Mouse (Mus musculus): ENCODE results near the gene Sik2.

The Sik2 gene

DNA sequence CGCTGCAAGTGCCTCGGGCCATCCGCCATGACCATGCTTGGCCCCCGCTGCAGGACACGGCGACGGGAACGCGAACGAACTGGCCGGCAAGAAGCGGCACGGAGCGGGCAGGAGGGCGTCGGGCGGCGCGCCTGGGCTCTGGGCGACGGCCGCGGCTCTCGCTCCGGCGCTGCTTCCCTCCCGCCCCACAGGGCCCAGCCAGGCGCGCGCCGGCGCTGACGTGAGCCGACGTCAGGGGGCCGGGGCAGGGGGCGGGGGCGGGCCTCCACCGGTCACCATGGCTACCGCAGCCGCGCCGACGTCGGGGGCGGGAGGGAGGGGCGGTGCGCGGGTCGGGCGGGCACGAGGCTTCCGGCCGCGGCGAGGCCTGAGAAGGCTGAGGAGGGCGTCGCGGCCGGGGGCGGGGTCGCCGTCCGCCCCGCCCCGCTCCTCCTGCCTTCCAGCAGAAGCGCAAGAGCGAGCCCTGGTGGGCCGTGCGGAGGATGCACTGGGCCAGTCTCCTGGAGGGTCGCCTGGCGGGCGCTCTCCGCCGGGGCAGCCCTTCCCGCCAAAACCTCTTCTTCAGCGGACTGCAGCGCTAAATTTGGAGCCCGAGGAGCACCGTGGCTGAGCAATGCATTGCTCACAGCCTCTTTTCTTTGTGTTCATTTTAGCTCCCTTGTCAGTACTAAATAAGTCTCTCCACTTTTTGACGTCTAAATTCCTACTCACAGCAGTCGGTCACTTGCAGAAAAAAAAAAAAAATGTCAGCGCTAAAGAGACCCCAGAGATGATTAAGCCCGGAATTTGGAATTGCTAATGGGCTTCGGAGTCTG, at the start of gene Sik2:
Gene Sik2 (minus strand): TSS at position 233 of the 815 bp plus-strand sequence.
- DNase-seq (ENCODE audit: low read depth, low spot score) = peak; percentile 97

DNA sequence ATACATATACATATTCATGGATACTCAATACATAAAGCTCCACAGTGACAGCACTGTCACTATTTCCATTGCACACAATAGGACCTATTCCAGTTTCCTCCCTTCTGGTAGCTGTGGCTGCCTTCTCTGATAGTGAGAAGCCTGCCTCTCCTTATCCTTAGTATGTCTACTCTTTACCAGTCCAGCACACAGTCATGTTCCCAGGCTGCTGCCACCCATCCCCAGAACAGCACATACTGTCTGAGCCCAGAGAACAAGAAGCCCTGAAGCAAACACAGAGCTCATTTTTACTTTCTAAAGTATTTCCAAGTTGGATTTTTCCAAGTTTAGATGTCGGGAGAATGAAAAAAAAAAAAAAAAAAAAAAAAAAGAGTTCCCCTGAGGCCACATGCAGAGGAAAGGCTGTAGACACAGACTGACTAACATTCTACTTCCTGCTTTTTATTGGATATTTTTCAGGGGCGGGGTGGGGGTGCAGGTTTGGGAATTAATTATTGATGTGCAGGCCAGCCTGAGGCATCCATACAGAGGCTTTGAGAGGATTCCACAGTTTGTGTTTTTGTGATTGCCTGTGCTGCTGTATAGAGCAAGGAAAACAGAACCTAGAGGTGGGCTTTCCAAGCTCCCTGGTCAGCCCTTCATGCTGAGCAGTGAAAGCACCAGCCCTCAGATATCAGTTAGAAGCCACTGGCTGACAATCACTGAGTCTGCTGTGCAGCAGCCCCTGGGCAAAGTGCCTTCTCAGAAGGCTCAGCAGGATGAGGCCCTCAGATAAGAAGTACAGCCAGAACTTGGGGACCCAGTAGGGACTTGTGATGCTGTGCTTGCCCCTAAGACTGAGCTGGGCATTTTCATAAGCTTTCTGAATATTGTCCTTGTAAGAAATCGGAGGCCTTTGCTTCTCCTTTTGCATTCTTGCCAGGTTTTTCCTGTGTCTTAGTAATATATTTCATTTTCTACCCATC, 47.8 kb upstream of the Sik2 start:
- no peak for DNase-seq (ENCODE audit: low read depth, low spot score)

- DNase-seq (ENCODE audit: low read depth, low spot score) = no peak
These were observed 43.3 kb upstream of the Sik2 start for GRCm38 (mm10) chr9:51052180-51052579.

DNA sequence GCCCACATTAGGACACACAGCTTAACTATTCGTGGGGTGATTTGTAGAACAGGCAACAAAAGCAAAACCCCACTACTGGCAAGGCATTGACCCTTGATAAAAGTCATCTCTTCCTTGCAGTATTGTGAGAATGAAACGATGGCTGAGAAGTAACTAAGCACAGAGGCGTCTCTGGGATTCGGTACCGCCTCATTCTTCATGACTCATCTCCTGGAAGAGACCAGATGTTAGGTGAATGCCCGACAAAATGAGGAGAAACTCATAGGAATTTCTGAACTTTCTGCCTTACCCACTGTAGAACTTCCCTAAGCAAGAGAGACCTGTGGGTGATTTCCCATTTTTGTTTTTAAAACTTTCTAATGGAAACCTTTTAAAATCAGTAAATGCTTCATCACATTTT, 33.3 kb upstream of the Sik2 start:
- no peak for DNase-seq (ENCODE audit: low read depth, low spot score)

DNA sequence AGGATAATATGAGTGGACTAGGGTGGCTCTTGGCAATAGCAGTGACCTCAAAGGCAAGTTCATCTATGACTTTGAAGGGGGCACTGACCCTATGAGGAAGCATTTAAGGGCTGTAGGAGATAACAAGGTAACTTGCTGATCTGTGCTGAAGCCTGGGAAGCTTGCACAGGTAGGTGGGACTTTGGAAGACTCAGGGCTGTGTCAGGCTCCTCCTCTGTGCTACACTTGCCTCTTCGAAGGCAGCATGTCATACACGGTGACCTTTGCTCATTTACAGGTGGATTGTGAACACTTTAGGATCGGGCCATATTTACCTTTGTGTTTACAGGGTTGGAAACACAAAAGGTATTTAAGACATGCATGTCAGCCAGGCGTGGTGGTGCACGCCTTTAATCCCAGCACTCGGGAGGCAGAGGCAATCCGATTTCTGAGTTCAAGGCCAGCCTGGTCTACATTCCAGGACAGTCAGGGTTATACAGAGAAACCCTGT, 32.7 kb upstream of the Sik2 start:
- no peak for DNase-seq (ENCODE audit: low read depth, low spot score)

GRCm38 (mm10) chr9:51032785-51033529, 24.1 kb upstream of the Sik2 start:
- DNase-seq (ENCODE audit: low read depth, low spot score) = no peak

GRCm38 (mm10) chr9:51032291-51032690, 23.4 kb upstream of the Sik2 start:
- DNase-seq (ENCODE audit: low read depth, low spot score) = no peak

- DNase-seq (ENCODE audit: low read depth, low spot score) = no peak
These were observed 22.7 kb upstream of the Sik2 start for GRCm38 (mm10) chr9:51031603-51032002.

DNA sequence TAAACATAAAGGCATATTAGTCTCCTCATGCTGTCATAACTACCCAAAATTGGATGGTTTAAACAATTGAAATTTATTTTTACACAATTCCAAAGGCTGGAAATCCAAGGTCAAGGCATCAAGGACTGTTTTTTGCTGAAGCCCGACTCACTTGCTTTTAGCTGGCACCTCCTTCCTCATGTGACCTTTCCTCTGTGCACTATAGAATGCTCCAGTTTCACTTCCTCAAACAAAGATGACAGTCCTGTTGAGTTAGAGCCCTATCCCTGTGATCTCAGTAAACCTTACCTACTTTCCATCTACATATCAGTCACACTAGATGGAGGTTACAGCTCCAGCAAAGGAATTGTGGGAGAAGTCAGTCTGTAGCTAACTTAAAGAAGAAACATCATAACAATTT, 21.3 kb upstream of the Sik2 start:
- no peak for DNase-seq (ENCODE audit: low read depth, low spot score)

DNA sequence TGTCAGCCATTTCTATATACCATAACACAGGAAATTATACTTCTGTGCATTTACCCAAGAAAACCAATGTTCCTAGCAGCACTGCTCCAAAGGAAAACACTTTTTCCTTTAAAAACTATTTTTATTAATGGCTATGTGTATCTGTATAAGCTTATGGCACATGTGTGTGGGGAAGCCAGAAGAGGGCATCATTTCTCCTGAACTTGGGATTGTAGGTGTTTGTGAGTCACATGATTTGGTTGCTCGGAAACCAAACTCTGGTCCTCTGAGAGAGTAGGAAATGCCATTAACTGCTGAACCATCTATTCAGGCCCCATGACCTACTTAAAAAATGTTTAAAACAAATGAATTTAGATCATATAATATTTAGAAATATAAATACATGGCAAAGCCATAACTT, 18.1 kb upstream of the Sik2 start:
- DNase-seq (ENCODE audit: low read depth, low spot score) = no peak

- no peak for DNase-seq (ENCODE audit: low read depth, low spot score)
These were observed 12.4 kb upstream of the Sik2 start for GRCm38 (mm10) chr9:51021123-51021795.

DNA sequence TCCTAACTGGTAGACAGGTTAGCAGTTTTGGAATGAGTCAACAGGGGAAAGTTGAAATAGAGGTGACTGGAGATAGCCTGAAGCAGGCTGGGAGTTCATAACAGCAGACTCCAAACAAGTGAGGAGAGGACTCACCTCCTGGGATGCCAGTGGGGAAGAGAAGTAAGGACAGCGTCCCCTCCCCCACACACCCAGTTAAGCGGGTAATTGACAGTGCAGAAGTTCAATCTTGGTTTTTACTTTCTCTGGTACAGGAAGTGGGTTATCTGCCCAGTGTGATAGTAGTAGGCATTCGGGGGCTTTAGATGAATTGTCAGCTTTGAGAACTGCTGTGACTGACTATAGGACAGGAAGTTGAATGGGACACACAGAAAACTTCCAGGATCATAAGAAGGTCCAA, 11.5 kb upstream of the Sik2 start:
- no peak for DNase-seq (ENCODE audit: low read depth, low spot score)

DNA sequence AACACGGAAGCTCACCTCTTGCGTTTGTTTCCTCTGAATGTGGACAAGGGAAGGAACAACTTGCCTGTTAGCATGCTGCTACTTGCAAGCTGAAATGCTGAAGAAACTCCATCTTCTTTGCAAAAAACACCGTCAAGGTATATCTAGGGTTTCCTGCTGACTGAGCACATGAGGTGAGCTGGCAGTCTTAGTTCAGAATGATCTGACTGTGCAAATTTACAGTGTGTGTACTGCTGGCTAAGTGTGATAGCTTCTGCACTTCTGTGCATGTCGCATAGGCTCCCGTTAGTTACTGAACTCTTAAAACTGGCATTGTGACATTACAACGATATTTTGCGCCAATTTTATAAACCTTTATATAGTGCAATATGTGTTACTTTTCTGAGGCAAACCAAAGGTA, 10.8 kb upstream of the Sik2 start:
- DNase-seq (ENCODE audit: low read depth, low spot score) = no peak

GRCm38 (mm10) chr9:51015732-51016131, 6.9 kb upstream of the Sik2 start:
- no peak for DNase-seq (ENCODE audit: low read depth, low spot score)

DNA sequence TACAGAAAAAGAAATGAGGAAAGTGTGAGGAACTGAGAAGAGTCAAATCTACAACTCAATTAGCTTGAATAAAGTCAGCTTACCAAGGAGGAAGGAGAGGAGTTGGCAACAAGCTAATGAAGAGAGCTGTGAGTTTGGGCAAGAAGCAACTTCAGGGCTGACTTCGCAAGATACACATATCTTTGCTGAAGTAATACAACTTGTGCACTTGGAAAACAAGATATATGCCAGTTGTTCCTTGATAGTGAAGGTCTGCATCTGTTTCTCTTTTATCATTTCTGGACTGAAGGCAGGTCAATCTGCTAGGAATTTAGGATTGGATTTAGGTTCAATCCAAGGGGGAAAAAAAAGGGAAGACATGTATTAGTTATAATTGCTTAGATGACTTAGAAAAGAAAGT, 4.8 kb upstream of the Sik2 start:
- no peak for DNase-seq (ENCODE audit: low read depth, low spot score)

- no peak for DNase-seq (ENCODE audit: low read depth, low spot score)
These were observed 730 bp upstream of the Sik2 start for GRCm38 (mm10) chr9:51009656-51009950.

DNA sequence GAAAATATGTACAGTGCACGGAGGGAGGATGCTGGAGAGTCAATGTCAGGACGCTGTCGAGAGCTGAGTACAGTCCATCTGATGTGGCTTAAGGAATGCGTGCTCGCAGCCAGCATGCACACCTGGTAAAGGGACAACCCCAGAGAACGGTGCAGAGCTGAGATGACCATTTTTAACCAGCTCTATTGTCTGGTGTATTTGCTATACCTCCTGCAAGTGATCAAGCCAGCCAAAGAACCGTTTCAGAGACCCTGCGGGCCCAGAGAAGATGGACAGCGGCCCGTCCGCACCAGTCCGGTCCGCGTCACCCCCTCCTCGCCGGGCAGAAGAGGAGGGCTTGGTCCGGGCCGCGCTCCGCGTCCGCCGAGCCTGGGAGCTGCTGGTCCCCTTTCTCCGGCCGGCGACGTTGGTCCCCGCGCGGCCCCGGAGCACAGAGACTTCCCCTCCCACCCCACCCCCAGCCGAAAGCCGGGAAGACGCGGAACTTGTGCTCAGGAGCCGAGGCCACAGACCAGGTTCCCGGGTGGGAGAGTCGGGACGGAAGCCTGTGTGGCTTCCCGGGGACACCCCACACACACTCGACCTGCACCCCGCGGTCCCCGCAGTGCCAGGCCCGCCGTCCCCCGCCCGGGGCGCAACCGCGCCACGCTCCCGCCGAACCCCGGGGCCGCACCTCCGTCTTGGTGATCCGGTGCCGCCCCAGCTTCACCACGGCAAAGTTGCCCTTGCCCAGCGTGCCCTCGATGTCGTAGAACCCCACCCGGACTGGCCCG, 619 bp downstream of the Sik2 start:
- peak; percentile 25 for DNase-seq (ENCODE audit: low read depth, low spot score)

- DNase-seq (ENCODE audit: low read depth, low spot score) = no peak
These were observed 1.2 kb downstream of the Sik2 start for GRCm38 (mm10) chr9:51007726-51008067.

GRCm38 (mm10) chr9:51006846-51007245, 2.0 kb downstream of the Sik2 start:
- peak; percentile 71 for DNase-seq (ENCODE audit: low read depth, low spot score)

DNA sequence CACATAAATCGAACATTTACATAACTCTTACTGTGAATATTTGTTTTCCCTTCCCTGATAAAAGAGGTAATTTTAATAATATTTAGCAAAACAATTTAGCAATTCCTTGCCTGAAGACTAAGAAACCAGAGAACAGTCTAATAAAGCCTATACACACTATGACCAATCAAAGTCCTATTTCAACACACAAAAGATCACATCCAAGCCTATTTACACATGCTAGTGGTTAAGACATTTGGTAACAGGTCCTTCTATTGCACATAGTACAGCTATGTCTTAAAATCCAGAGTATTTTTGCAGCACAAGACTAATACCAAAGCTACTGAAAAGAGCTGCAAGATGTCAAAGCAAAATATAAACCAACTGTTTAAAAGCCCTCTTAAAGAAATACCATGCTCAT, 4.8 kb downstream of the Sik2 start:
- DNase-seq (ENCODE audit: low read depth, low spot score) = no peak

GRCm38 (mm10) chr9:50986677-50987076, 22.2 kb downstream of the Sik2 start:
- no peak for DNase-seq (ENCODE audit: low read depth, low spot score)
